Mouse (Mus musculus) heart, embryonic 14.5 days (tissue): ENCODE data around the gene Rccd1. TPM values are rescaled to one million over a fixed set of nuclear protein-coding genes. Genes with fewer than 3 reads are reported as not detected.
A peak's percentile ranks its signal among the peaks of the same experiment; 100 is the strongest.

Source experiments
- ATAC-seq: fragments of 200-750 bp; cut with Nextera tagmentation; 2 replicates; pipeline ENCODE4 v1.8.0; 2017; ENCODE audit warnings: low read depth, moderate TSS enrichment; ENCODE audit not compliant: insufficient number of reproducible peaks, insufficient read depth, low FRiP score
- H3K27ac ChIP-seq, 2 experiments: fragments of 200-500 bp in 1 of 2; fragments of 300-500 bp in 1 of 2; sonication (generic) in 1 of 2; replicated peaks in 1 of 2; 2 replicates each; pipeline ENCODE4 v1.5.1; 2012 to 2014; ENCODE audit warnings: low read depth in 2 of 2, low read length in 2 of 2, control low read depth in 1 of 2, mild to moderate bottlenecking in 1 of 2, mixed read lengths in 1 of 2; ENCODE audit not compliant: control insufficient read depth in 1 of 2, insufficient read depth in 1 of 2
- H3K27me3 ChIP-seq: fragments of 300-500 bp; sonication (generic); 2 replicates; pipeline ENCODE4 v1.6.1; 2014; ENCODE audit warnings: mild to moderate bottlenecking, low read length, control low read depth; ENCODE audit not compliant: control insufficient read depth, insufficient read depth
- H3K36me3 ChIP-seq: fragments of 300-500 bp; sonication (generic); 2 replicates; pipeline ENCODE4 v1.6.1; 2014; ENCODE audit warnings: mild to moderate bottlenecking, control low read depth, low read length, mixed read lengths; ENCODE audit not compliant: control insufficient read depth, insufficient read depth
- H3K4me1 ChIP-seq, 2 experiments: fragments of 200-500 bp in 1 of 2; fragments of 300-500 bp in 1 of 2; sonication (generic) in 1 of 2; 2 replicates each; pipeline ENCODE4 v1.6.1; 2012 to 2014; ENCODE audit warnings: low read length in 2 of 2, control low read depth in 1 of 2, mixed read lengths in 1 of 2; ENCODE audit not compliant: control insufficient read depth in 2 of 2, insufficient read depth in 2 of 2
- H3K4me2 ChIP-seq: fragments of 300-500 bp; sonication (generic); 2 replicates; pipeline ENCODE4 v1.6.1; 2014; ENCODE audit warnings: mild to moderate bottlenecking, low read length
- H3K4me3 ChIP-seq, 2 experiments: fragments of 200-500 bp in 1 of 2; fragments of 300-500 bp in 1 of 2; sonication (generic) in 1 of 2; 2 replicates each; pipeline ENCODE4 v1.5.1; 2012 to 2014; ENCODE audit warnings: low read length in 2 of 2, mild to moderate bottlenecking in 2 of 2, control low read depth in 1 of 2, low read depth in 1 of 2, moderate library complexity in 1 of 2; ENCODE audit not compliant: control insufficient read depth in 1 of 2, insufficient read depth in 1 of 2
- H3K9ac ChIP-seq: fragments of 300-500 bp; sonication (generic); 2 replicates; pipeline ENCODE4 v1.6.1; 2014; ENCODE audit warnings: mild to moderate bottlenecking, low read length
- H3K9me3 ChIP-seq: fragments of 300-500 bp; sonication (generic); 2 replicates; pipeline ENCODE4 v1.6.1; 2016; ENCODE audit warnings: low read length, control low read depth; ENCODE audit not compliant: control insufficient read depth
- WGBS: fragments of 180-500 bp; shearing (Covaris S2); extraction: QIAGEN DNeasy Blood & Tissue Kit; methylation state at CpG from one replicate; pipeline ENCODE4 v1.1.7; 2014; 5-methylcytosine and 5-hydroxymethylcytosine counted together
- polyA plus RNA-seq: library from polyadenylated mRNA; unstranded; fragments of >200 nt; fragmentation: Nextera tagmentation; extraction: Ambion mirVana; gene quantifications from 2 replicates; pipeline ENCODE4 v1.2.1, GENCODE M21; 2014

Gene Rccd1
- polyA plus RNA-seq, 1 experiment from 2014 or later, result 7.6 TPM

- Histone ChIP-seq H3K9ac (no peak overlapping the region), H3K9me3 (no peaks in the 10 kb centered on the region), H3K27ac (no peak overlapping the region), H3K4me3 (no peak overlapping the region), H3K4me1 (peaks cover 0 to 2% of the 10 kb centered on the region in 2 experiments; a peak in 2 of 4 replicates), H3K36me3 (no peaks in the 10 kb centered on the region), H3K4me2 (no peak overlapping the region), H3K27me3 (peaks cover 18% of the 10 kb centered on the region)
- WGBS, result 72% methylated on average over 2 of the region's 2 CpGs
- ATAC-seq, result no peak
These were observed 68.3 kb downstream of the Rccd1 start for GRCm38 (mm10) chr7:80255981-80256380.

- H3K27me3 ChIP-seq, result no peaks in the 10 kb centered on the region
- H3K36me3 ChIP-seq, result no peaks in the 10 kb centered on the region
- no peaks in the 10 kb centered on the region for H3K9me3 ChIP-seq
- ATAC-seq, result no peak
- no peak overlapping the region for H3K4me2 ChIP-seq
- WGBS, result 60% methylated on average over 11 of the region's 11 CpGs
- H3K4me1 ChIP-seq, result no peaks in the 10 kb centered on the region; a peak in 1 of 4 replicates
- no peak overlapping the region for H3K4me3 ChIP-seq
- no peak overlapping the region for H3K27ac ChIP-seq
- no peak overlapping the region for H3K9ac ChIP-seq
These were observed 71.4 kb downstream of the Rccd1 start for GRCm38 (mm10) chr7:80252886-80253285.

- Histone ChIP-seq H3K27me3 (no peaks in the 10 kb centered on the region), H3K4me1 (no peaks in the 10 kb centered on the region; a peak in 1 of 4 replicates), H3K36me3 (no peaks in the 10 kb centered on the region), H3K9ac (no peak overlapping the region), H3K4me2 (no peak overlapping the region), H3K4me3 (no peak overlapping the region), H3K27ac (no peak overlapping the region), H3K9me3 (no peaks in the 10 kb centered on the region)
- no peak for ATAC-seq
- 76% methylated on average over 7 of the region's 7 CpGs for WGBS
These were observed 71.8 kb downstream of the Rccd1 start for GRCm38 (mm10) chr7:80252437-80252836.

- 24% methylated on average over 7 of the region's 7 CpGs for WGBS
- peak overlapping the region; percentile 79 for H3K9ac ChIP-seq
- no peak; the same call in 1 of the 2 replicates for ATAC-seq
These were observed 77.4 kb downstream of the Rccd1 start for GRCm38 (mm10) chr7:80246859-80247258.

GRCm38 (mm10) chr7:80246148-80246721 is 78.0 kb downstream of the Rccd1 start, which contains the start of gene Ttll13:
TSS of gene Ttll13 (plus strand) at chr7:80246376.
- peak within 1 kb of the TSS; percentile 76 for H3K4me2 ChIP-seq
- no peaks in the 10 kb centered on the region for H3K27me3 ChIP-seq
- H3K4me1 ChIP-seq, result no peaks in the 10 kb centered on the region; a peak in 1 of 4 replicates
- peak; percentile 98 for ATAC-seq
- under 1% methylated on average over 48 of the region's 48 CpGs for WGBS
- peak within 1 kb of the TSS; percentile 79 for H3K9ac ChIP-seq
- peak within 1 kb of the TSS; percentile 81 to 87 for H3K27ac ChIP-seq
- peak within 1 kb of the TSS; percentile 61 to 76 for H3K4me3 ChIP-seq
- H3K36me3 ChIP-seq, result no peaks in the 10 kb centered on the region
- no peaks in the 10 kb centered on the region for H3K9me3 ChIP-seq

More at GRCm38 (mm10) chr7:80246859-80247258, 77.4 kb downstream of the Rccd1 start:
- Histone ChIP-seq H3K4me2 (peak overlapping the region; percentile 76), H3K27me3 (no peaks in the 10 kb centered on the region), H3K36me3 (no peaks in the 10 kb centered on the region), H3K27ac (peak overlapping the region in 1 of 2 experiments; percentile 81; a peak in 3 of 4 replicates), H3K4me3 (peak overlapping the region in 1 of 2 experiments; percentile 61; a peak in 3 of 4 replicates), H3K4me1 (no peaks in the 10 kb centered on the region; a peak in 1 of 4 replicates), H3K9me3 (no peaks in the 10 kb centered on the region)

- no peaks in the 10 kb centered on the region; a peak in 1 of 4 replicates for H3K4me1 ChIP-seq
- H3K4me2 ChIP-seq, result no peak overlapping the region
- H3K9ac ChIP-seq, result no peak overlapping the region
- H3K9me3 ChIP-seq, result no peaks in the 10 kb centered on the region
- 89% methylated on average over 4 of the region's 4 CpGs for WGBS
- peaks cover 10% of the 10 kb centered on the region; the same call in 1 of the 2 replicates for H3K36me3 ChIP-seq
- H3K4me3 ChIP-seq, result no peak overlapping the region
- no peaks in the 10 kb centered on the region for H3K27me3 ChIP-seq
- H3K27ac ChIP-seq, result no peak overlapping the region
- no peak for ATAC-seq
These were observed 79.4 kb downstream of the Rccd1 start for GRCm38 (mm10) chr7:80244851-80245250.
